Comparison of ENCODE assay signal across 12 mouse cellular contexts in genomic region chr7:4313109-4313508, GRCm38 (mm10). TPM values are rescaled to one million over a fixed set of nuclear protein-coding genes. Genes with fewer than 3 reads are reported as not detected.
"Had no signal": no experiment of that assay in that cellular context is flagged by ENCODE, and none has a peak within 500 bp of the region (broad histone marks: within the 10 kb centered on the region; RNA-seq: fewer than 3 reads in every experiment).

No protein-coding gene starts in this region.

RNA-seq across cellular contexts. Expression of gene Ncr1, which starts 24.4 kb away (rescaled TPM):
- total RNA-seq: common myeloid progenitor, adult 5-6 weeks; forebrain, postnatal 0 days; gastrocnemius, adult 18-20 months; gastrocnemius, adult 2 months; gastrocnemius, adult 8-10 months; gastrocnemius, postnatal 10 days; gastrocnemius, postnatal 14 days; gastrocnemius, postnatal 25 days; gastrocnemius, postnatal 36 days; gastrocnemius, postnatal 4 days; granulocyte monocyte progenitor cell, adult 5-6 weeks; heart, adult 2 months had no signal
